Mouse (Mus musculus) intestine, embryonic 16.5 days (tissue): ENCODE measurements around the gene Cep68. TPM values are rescaled to one million over a fixed set of nuclear protein-coding genes. Genes with fewer than 3 reads are reported as not detected.

Source experiments
- ATAC-seq: fragments of 200-750 bp; cut with Nextera tagmentation; 2 replicates; pipeline ENCODE4 v1.8.0; 2017; ENCODE audit warnings: moderate TSS enrichment, moderate library complexity
- H3K27ac ChIP-seq: fragments of 300-500 bp; sonication (generic); 2 replicates; pipeline ENCODE4 v1.5.1; 2014; ENCODE audit warnings: mild to moderate bottlenecking, low read length
- H3K27me3 ChIP-seq: fragments of 300-500 bp; sonication (generic); replicated peaks from 2 replicates; pipeline ENCODE4 v1.6.1; 2014; ENCODE audit warnings: low read length, control low read depth, mixed read lengths; ENCODE audit not compliant: control insufficient read depth, insufficient read depth
- H3K36me3 ChIP-seq: fragments of 300-500 bp; sonication (generic); 2 replicates; pipeline ENCODE4 v1.6.1; 2014; ENCODE audit warnings: low read length, control low read depth; ENCODE audit not compliant: control insufficient read depth, insufficient read depth
- H3K4me1 ChIP-seq: fragments of 300-500 bp; sonication (generic); 2 replicates; pipeline ENCODE4 v1.6.1; 2014; ENCODE audit warnings: low read length, control low read depth, mixed read lengths; ENCODE audit not compliant: control insufficient read depth, insufficient read depth
- H3K4me2 ChIP-seq: fragments of 300-500 bp; sonication (generic); 2 replicates; pipeline ENCODE4 v1.6.1; 2014; ENCODE audit warnings: low read depth, low read length, control low read depth
- H3K4me3 ChIP-seq: fragments of 300-500 bp; sonication (generic); 2 replicates; pipeline ENCODE4 v1.5.1; 2014; ENCODE audit warnings: mild to moderate bottlenecking, low read length
- H3K9ac ChIP-seq: fragments of 300-500 bp; sonication (generic); 2 replicates; pipeline ENCODE4 v1.6.1; 2014; ENCODE audit warnings: low read depth, low read length
- H3K9me3 ChIP-seq: fragments of 300-500 bp; sonication (generic); 2 replicates; pipeline ENCODE4 v1.6.1; 2016; ENCODE audit warnings: low read length, control low read depth; ENCODE audit not compliant: control insufficient read depth
- WGBS: fragments of 180-500 bp; shearing (Covaris S2); extraction: QIAGEN DNeasy Blood & Tissue Kit; methylation state at CpG from one replicate; pipeline ENCODE4 v1.1.7; 2014; 5-methylcytosine and 5-hydroxymethylcytosine counted together
- polyA plus RNA-seq: library from polyadenylated mRNA; unstranded; fragments of >200 nt; fragmentation: Nextera tagmentation; extraction: Ambion mirVana; gene quantifications from 2 replicates; pipeline ENCODE4 v1.2.1, GENCODE M21; 2015

Gene Cep68
- polyA plus RNA-seq: 20.4 and 20.8 TPM in 2 replicates

GRCm38 (mm10) chr11:20249296-20250110 lies at the start of gene Cep68:
TSS of gene Cep68 (minus strand) at chr11:20249429.
- peak within 1 kb of the TSS; percentile 89 for H3K4me2 ChIP-seq
- H3K36me3 ChIP-seq: peaks cover 2% of the 10 kb centered on the region; the same call in 1 of the 2 replicates
- H3K9ac ChIP-seq: peak within 1 kb of the TSS; percentile 97
- H3K4me1 ChIP-seq: peaks cover 20% of the 10 kb centered on the region
- H3K9me3 ChIP-seq: no peaks in the 10 kb centered on the region
- under 1% methylated on average over 59 of the region's 59 CpGs for WGBS
- H3K27me3 ChIP-seq: no peaks in the 10 kb centered on the region
- peak within 1 kb of the TSS; percentile 86 for H3K27ac ChIP-seq
- peak; percentile 99 for ATAC-seq
- H3K4me3 ChIP-seq: peak within 1 kb of the TSS; percentile 92

GRCm38 (mm10) chr11:20284463-20284862 lies 35.2 kb upstream of the Cep68 start:
- Histone ChIP-seq H3K4me3 (no peak overlapping the region), H3K4me2 (no peak overlapping the region), H3K27ac (no peak overlapping the region), H3K27me3 (no peaks in the 10 kb centered on the region), H3K9ac (no peak overlapping the region), H3K4me1 (no peaks in the 10 kb centered on the region; the same call in 1 of the 2 replicates), H3K36me3 (no peaks in the 10 kb centered on the region), H3K9me3 (no peaks in the 10 kb centered on the region)
- no peak for ATAC-seq
- 87% methylated on average over 3 of the region's 3 CpGs for whole genome bisulfite sequencing

- WGBS: 77% methylated on average over 2 of the region's 2 CpGs
- H3K4me2 ChIP-seq: no peak overlapping the region
- no peak overlapping the region for H3K4me3 ChIP-seq
- no peak overlapping the region for H3K27ac ChIP-seq
- ATAC-seq: no peak
- H3K36me3 ChIP-seq: no peaks in the 10 kb centered on the region
- no peak overlapping the region for H3K9ac ChIP-seq
- H3K4me1 ChIP-seq: no peaks in the 10 kb centered on the region; the same call in 1 of the 2 replicates
- H3K9me3 ChIP-seq: no peaks in the 10 kb centered on the region
- no peaks in the 10 kb centered on the region for H3K27me3 ChIP-seq
Measured at GRCm38 (mm10) chr11:20282601-20283219, 33.5 kb upstream of the Cep68 start.

- no peak for ATAC-seq
- no peak overlapping the region for H3K4me3 ChIP-seq
- H3K36me3 ChIP-seq: no peaks in the 10 kb centered on the region
- no peaks in the 10 kb centered on the region; the same call in 1 of the 2 replicates for H3K4me1 ChIP-seq
- H3K27ac ChIP-seq: no peak overlapping the region
- H3K9me3 ChIP-seq: no peaks in the 10 kb centered on the region
- 54% methylated on average over 5 of the region's 5 CpGs for WGBS
- H3K4me2 ChIP-seq: no peak overlapping the region
- no peak overlapping the region for H3K9ac ChIP-seq
- no peaks in the 10 kb centered on the region for H3K27me3 ChIP-seq
Measured at GRCm38 (mm10) chr11:20280982-20281381, 31.8 kb upstream of the Cep68 start.

GRCm38 (mm10) chr11:20278702-20279101 lies 29.5 kb upstream of the Cep68 start:
- WGBS: 32% methylated on average over 5 of the region's 5 CpGs
- ATAC-seq: peak; percentile 95
- H3K9me3 ChIP-seq: no peaks in the 10 kb centered on the region

GRCm38 (mm10) chr11:20277106-20277505 lies 27.9 kb upstream of the Cep68 start:
- Histone ChIP-seq H3K27ac (no peak overlapping the region), H3K27me3 (no peaks in the 10 kb centered on the region), H3K4me2 (no peak overlapping the region), H3K4me1 (no peaks in the 10 kb centered on the region; the same call in 1 of the 2 replicates), H3K9me3 (no peaks in the 10 kb centered on the region), H3K4me3 (no peak overlapping the region), H3K9ac (no peak overlapping the region), H3K36me3 (no peaks in the 10 kb centered on the region)
- ATAC-seq: no peak
- 78% methylated on average over 2 of the region's 2 CpGs for WGBS

More at GRCm38 (mm10) chr11:20278702-20279101, 29.5 kb upstream of the Cep68 start:
- Histone ChIP-seq H3K27me3 (no peaks in the 10 kb centered on the region), H3K4me2 (no peak overlapping the region), H3K4me1 (no peaks in the 10 kb centered on the region; the same call in 1 of the 2 replicates), H3K4me3 (no peak overlapping the region), H3K27ac (no peak overlapping the region), H3K36me3 (no peaks in the 10 kb centered on the region), H3K9ac (no peak overlapping the region)

GRCm38 (mm10) chr11:20275974-20276373 lies 26.7 kb upstream of the Cep68 start:
- Histone ChIP-seq H3K4me3 (no peak overlapping the region), H3K9me3 (no peaks in the 10 kb centered on the region), H3K4me2 (no peak overlapping the region), H3K36me3 (no peaks in the 10 kb centered on the region), H3K9ac (no peak overlapping the region), H3K27me3 (no peaks in the 10 kb centered on the region), H3K27ac (no peak overlapping the region), H3K4me1 (no peaks in the 10 kb centered on the region; the same call in 1 of the 2 replicates)
- ATAC-seq: no peak
- 73% methylated on average over 2 of the region's 2 CpGs for WGBS

- no peak overlapping the region for H3K4me3 ChIP-seq
- no peak for ATAC-seq
- no peaks in the 10 kb centered on the region for H3K9me3 ChIP-seq
- H3K27me3 ChIP-seq: no peaks in the 10 kb centered on the region
- H3K9ac ChIP-seq: no peak overlapping the region
- H3K4me2 ChIP-seq: no peak overlapping the region
- no peaks in the 10 kb centered on the region for H3K36me3 ChIP-seq
- H3K27ac ChIP-seq: no peak overlapping the region
- 82% methylated on average over 6 of the region's 6 CpGs for WGBS
- H3K4me1 ChIP-seq: no peaks in the 10 kb centered on the region
Measured at GRCm38 (mm10) chr11:20269885-20270284, 20.7 kb upstream of the Cep68 start.

GRCm38 (mm10) chr11:20262628-20263380 lies 13.6 kb upstream of the Cep68 start:
- no peak for ATAC-seq
- 58% methylated on average over 8 of the region's 8 CpGs for WGBS

More at GRCm38 (mm10) chr11:20262628-20263380, 13.6 kb upstream of the Cep68 start:
- H3K27ac ChIP-seq: no peak overlapping the region
- no peak overlapping the region for H3K9ac ChIP-seq
- H3K4me1 ChIP-seq: no peaks in the 10 kb centered on the region
- H3K4me3 ChIP-seq: no peak overlapping the region
- H3K4me2 ChIP-seq: no peak overlapping the region
- H3K27me3 ChIP-seq: no peaks in the 10 kb centered on the region
- H3K36me3 ChIP-seq: no peaks in the 10 kb centered on the region
- no peaks in the 10 kb centered on the region for H3K9me3 ChIP-seq
